In the genomic region with DNA sequence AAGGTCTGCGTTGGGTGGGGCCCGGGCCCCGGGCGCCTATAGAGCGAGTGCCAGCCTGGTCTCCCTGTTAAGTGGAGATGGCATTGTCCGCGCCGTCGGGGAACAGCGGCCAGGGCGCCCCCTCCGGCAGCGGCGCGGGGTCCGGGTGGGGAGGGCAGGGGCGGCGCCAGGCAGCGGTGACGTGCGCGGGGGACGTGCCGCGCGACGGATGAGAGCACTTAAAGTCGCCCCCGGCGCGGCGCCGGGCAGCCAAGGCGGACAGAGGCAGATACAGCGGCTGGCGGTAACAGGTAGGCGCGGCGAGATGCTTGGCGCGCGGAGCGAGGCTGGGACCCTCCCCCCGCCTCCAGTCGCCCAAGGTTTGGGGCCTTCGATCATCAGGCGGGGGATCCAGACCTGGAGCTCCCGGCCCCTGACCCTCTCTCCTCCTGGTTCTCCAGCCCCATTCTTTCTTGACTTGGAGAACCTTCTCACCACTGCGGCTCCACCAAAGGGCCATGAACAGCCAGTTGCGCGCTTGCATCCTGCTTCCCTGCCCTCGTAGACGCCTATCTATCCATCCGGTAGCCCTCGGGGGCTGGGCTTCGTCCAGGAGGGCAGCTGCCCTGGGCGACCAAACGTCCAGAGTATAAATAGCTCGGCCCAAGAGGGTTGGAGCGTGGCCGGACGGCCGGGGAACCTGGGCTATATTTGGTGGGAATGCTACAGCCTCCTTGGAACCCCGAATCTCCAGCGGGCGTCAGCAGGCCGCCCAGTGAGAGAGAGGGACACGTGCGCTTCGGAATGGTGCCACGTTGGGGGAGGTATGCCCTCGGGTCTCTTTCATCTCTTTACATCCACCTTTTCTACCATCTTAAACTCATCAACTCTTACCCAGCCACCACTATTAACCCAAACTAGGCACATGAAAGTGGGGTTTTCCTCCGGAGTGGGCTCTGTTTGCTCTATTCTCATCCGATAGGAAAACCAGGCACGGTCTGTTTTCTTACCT, we compare ENCODE assay signal across 8 mouse cellular contexts. TPM values are rescaled to one million over a fixed set of nuclear protein-coding genes. Genes with fewer than 3 reads are reported as not detected.
DNase-seq lines count a peak whose midpoint lies in the region; ATAC-seq and TF ChIP-seq lines count a peak whose summit lies in the region.

No protein-coding gene starts in this region.

- ATAC-seq in embryonic facial prominence, embryonic 11.5 days (replicated peaks; ENCODE audit: insufficient number of reproducible peaks, low FRiP score, low TSS enrichment, low read depth), result no peak
- peak; percentile 31 for ATAC-seq in heart, postnatal 0 days (ENCODE audit: insufficient read depth, low read depth)
- no peak; the same call in 1 of the 2 replicates for ATAC-seq in limb, embryonic 15.5 days (ENCODE audit: insufficient number of reproducible peaks, low FRiP score, low TSS enrichment, low read depth)
- ATAC-seq in midbrain, postnatal 0 days (ENCODE audit: low FRiP score), result no peak

- peak overlapping the region; percentile 53 for H3K4me3 ChIP-seq in embryonic facial prominence, embryonic 11.5 days (ENCODE audit: low read depth, low read length)
- H3K4me3 ChIP-seq in heart, postnatal 0 days (ENCODE audit: low read depth, low read length), result peak overlapping the region; percentile 55
- peak overlapping the region; percentile 57 for H3K4me3 ChIP-seq in limb, embryonic 15.5 days
- peak overlapping the region; percentile 35 for H3K4me3 ChIP-seq in midbrain, postnatal 0 days (ENCODE audit: low read depth, low read length)

- peaks cover 5% of the 10 kb centered on the region for H3K4me1 ChIP-seq in embryonic facial prominence, embryonic 11.5 days (ENCODE audit: control insufficient read depth, insufficient read depth, low read length)
- H3K4me1 ChIP-seq in heart, postnatal 0 days (ENCODE audit: control insufficient read depth, insufficient read depth), result peaks cover 37% of the 10 kb centered on the region
- H3K4me1 ChIP-seq in limb, embryonic 15.5 days, result peaks cover 41% of the 10 kb centered on the region
- H3K4me1 ChIP-seq in midbrain, postnatal 0 days (ENCODE audit: insufficient read depth, low read length), result 0 out of 2 replicates have a peak, but pooled peaks cover 11% of the 10 kb centered on the region

- TF ChIP-seq EP300 in heart, postnatal 0 days (IDR thresholded peaks at IDR 0.05; ENCODE audit: low read depth), result no peak

- H3K27ac ChIP-seq in embryonic facial prominence, embryonic 11.5 days (replicated peaks; ENCODE audit: low read depth, low read length), result no peak overlapping the region
- peak overlapping the region; percentile 52 for H3K27ac ChIP-seq in heart, postnatal 0 days (ENCODE audit: low read depth)
- peak overlapping the region; percentile 77 for H3K27ac ChIP-seq in limb, embryonic 15.5 days
- H3K27ac ChIP-seq in midbrain, postnatal 0 days (ENCODE audit: low read depth, low read length), result no peak overlapping the region

- no peaks in the 10 kb centered on the region for H3K9me3 ChIP-seq in embryonic facial prominence, embryonic 11.5 days (replicated peaks; ENCODE audit: control insufficient read depth, low read length)
- H3K9me3 ChIP-seq in heart, postnatal 0 days (replicated peaks; ENCODE audit: control insufficient read depth, low read length), result no peaks in the 10 kb centered on the region
- H3K9me3 ChIP-seq in limb, embryonic 15.5 days, result no peaks in the 10 kb centered on the region
- H3K9me3 ChIP-seq in midbrain, postnatal 0 days (ENCODE audit: low read length), result no peaks in the 10 kb centered on the region

- H3K27me3 ChIP-seq in embryonic facial prominence, embryonic 11.5 days (ENCODE audit: control insufficient read depth, insufficient read depth, low read length), result no peaks in the 10 kb centered on the region; the same call in 1 of the 2 replicates
- H3K27me3 ChIP-seq in heart, postnatal 0 days (ENCODE audit: control insufficient read depth, insufficient read depth, low read length), result no peaks in the 10 kb centered on the region
- H3K27me3 ChIP-seq in limb, embryonic 15.5 days, result no peaks in the 10 kb centered on the region
- H3K27me3 ChIP-seq in midbrain, postnatal 0 days (ENCODE audit: insufficient read depth, low read length), result peaks cover 25% of the 10 kb centered on the region

- peak; percentile 29 for DNase-seq in right cerebral cortex, postnatal 14 days
- no peak for DNase-seq in right cerebral cortex, postnatal 10 days (ENCODE audit: low spot score in 2 of 2)
- peak; percentile 79 for DNase-seq in embryonic facial prominence, embryonic 11.5 days (ENCODE audit: low spot score)
- DNase-seq in heart, postnatal 0 days (ENCODE audit: low spot score), result peak; percentile 50
- DNase-seq in midbrain, postnatal 0 days (ENCODE audit: low spot score), result peak; percentile 12
- DNase-seq in thymus, postnatal 36 days, result peak; percentile 45 to 50
- no peak for DNase-seq in frontal cortex, postnatal 36 days (ENCODE audit: low spot score in 2 of 2)

- WGBS in embryonic facial prominence, embryonic 11.5 days, result under 1% methylated on average over 73 of the region's 75 CpGs
- WGBS in heart, postnatal 0 days, result 1% methylated on average over 69 of the region's 75 CpGs
- 2% methylated on average over 72 of the region's 75 CpGs for WGBS in limb, embryonic 15.5 days
- WGBS in midbrain, postnatal 0 days, result 3% methylated on average over 70 of the region's 75 CpGs

- no peaks in the 10 kb centered on the region for H3K36me3 ChIP-seq in embryonic facial prominence, embryonic 11.5 days (replicated peaks; ENCODE audit: control insufficient read depth, insufficient read depth, low read depth, low read length)
- H3K36me3 ChIP-seq in heart, postnatal 0 days (replicated peaks; ENCODE audit: control insufficient read depth, insufficient read depth, low read length), result no peaks in the 10 kb centered on the region; the same call in 1 of the 2 replicates
- no peaks in the 10 kb centered on the region for H3K36me3 ChIP-seq in limb, embryonic 15.5 days
- no peaks in the 10 kb centered on the region for H3K36me3 ChIP-seq in midbrain, postnatal 0 days (ENCODE audit: insufficient read depth, low read length)

- peak overlapping the region; percentile 59 for H3K9ac ChIP-seq in embryonic facial prominence, embryonic 11.5 days (replicated peaks; ENCODE audit: low read length)
- H3K9ac ChIP-seq in heart, postnatal 0 days (replicated peaks; ENCODE audit: low read depth, low read length), result peak overlapping the region; percentile 53
- H3K9ac ChIP-seq in limb, embryonic 15.5 days, result peak overlapping the region; percentile 55
- 0 out of 2 replicates have a peak overlapping the region, but pooled peaks have one; percentile 19 for H3K9ac ChIP-seq in midbrain, postnatal 0 days (replicated peaks; ENCODE audit: low read length, poor library complexity, severe bottlenecking)

- peak overlapping the region; percentile 76 for H3K4me2 ChIP-seq in embryonic facial prominence, embryonic 11.5 days (ENCODE audit: low read depth, low read length)
- peak overlapping the region; percentile 77 for H3K4me2 ChIP-seq in heart, postnatal 0 days (ENCODE audit: low read depth, low read length)
- H3K4me2 ChIP-seq in limb, embryonic 15.5 days, result peak overlapping the region; percentile 83
- peak overlapping the region; percentile 51 for H3K4me2 ChIP-seq in midbrain, postnatal 0 days (ENCODE audit: low read depth, low read length, poor library complexity, severe bottlenecking)

- TF ChIP-seq CTCF in heart, postnatal 0 days (IDR thresholded peaks at IDR 0.05; ENCODE audit: low read depth), result no peak
- TF ChIP-seq CTCF in midbrain, postnatal 0 days (IDR thresholded peaks at IDR 0.05), result no peak

RNA-seq across cellular contexts. Expression of gene Slc16a3, which starts 0.9 kb away (rescaled TPM):
- 30.7 and 40.8 TPM in 2 replicates for polyA plus RNA-seq in embryonic facial prominence, embryonic 11.5 days (2014; fragmentation: Nextera tagmentation; extraction: Ambion mirVana)
- total RNA-seq in heart, postnatal 0 days (2014; rRNA removed; ENCODE audit: low replicate concordance), result 153 and 260 TPM in 2 replicates
- 15.6 and 17.0 TPM in 2 replicates for polyA plus RNA-seq in heart, postnatal 0 days (2015; fragmentation: Nextera tagmentation; extraction: Ambion mirVana)
- polyA plus RNA-seq in limb, embryonic 15.5 days (2015; fragmentation: Nextera tagmentation; extraction: Ambion mirVana), result 92.3 and 95.8 TPM in 2 replicates
- 14.6 and 20.2 TPM in 2 replicates for total RNA-seq in midbrain, postnatal 0 days (2014; rRNA removed)
- 3.2 and 4.1 TPM in 2 replicates for polyA plus RNA-seq in midbrain, postnatal 0 days (2015; fragmentation: Nextera tagmentation; extraction: Ambion mirVana)

RNA-seq across cellular contexts. Expression of gene Ccdc57, which starts 16.5 kb away (rescaled TPM):
- polyA plus RNA-seq in embryonic facial prominence, embryonic 11.5 days (2014; fragmentation: Nextera tagmentation; extraction: Ambion mirVana), result 4.5 and 5.3 TPM in 2 replicates
- 0.43 and 1.5 TPM in 2 replicates for total RNA-seq in heart, postnatal 0 days (2014; rRNA removed; ENCODE audit: low replicate concordance)
- polyA plus RNA-seq in heart, postnatal 0 days (2015; fragmentation: Nextera tagmentation; extraction: Ambion mirVana), result 1.3 and 1.6 TPM in 2 replicates
- polyA plus RNA-seq in limb, embryonic 15.5 days (2015; fragmentation: Nextera tagmentation; extraction: Ambion mirVana), result 4.4 and 4.9 TPM in 2 replicates
- 6.2 and 7.2 TPM in 2 replicates for total RNA-seq in midbrain, postnatal 0 days (2014; rRNA removed)
- polyA plus RNA-seq in midbrain, postnatal 0 days (2015; fragmentation: Nextera tagmentation; extraction: Ambion mirVana), result 6.8 and 7.8 TPM in 2 replicates

RNA-seq across cellular contexts. Expression of gene Csnk1d, which starts 42.0 kb away (rescaled TPM):
- 60.3 and 66.1 TPM in 2 replicates for polyA plus RNA-seq in embryonic facial prominence, embryonic 11.5 days (2014; fragmentation: Nextera tagmentation; extraction: Ambion mirVana)
- total RNA-seq in heart, postnatal 0 days (2014; rRNA removed; ENCODE audit: low replicate concordance), result 51.9 and 52.8 TPM in 2 replicates
- polyA plus RNA-seq in heart, postnatal 0 days (2015; fragmentation: Nextera tagmentation; extraction: Ambion mirVana), result 42.0 and 46.7 TPM in 2 replicates
- 104 and 120 TPM in 2 replicates for polyA plus RNA-seq in limb, embryonic 15.5 days (2015; fragmentation: Nextera tagmentation; extraction: Ambion mirVana)
- total RNA-seq in midbrain, postnatal 0 days (2014; rRNA removed), result 116 and 122 TPM in 2 replicates
- 115 TPM in 2 replicates for polyA plus RNA-seq in midbrain, postnatal 0 days (2015; fragmentation: Nextera tagmentation; extraction: Ambion mirVana)

Comparison
In these comparisons a context has a peak if more than half of its experiments do, and no peak if none do; other contexts are left out.
1. DNase-seq: peak in right cerebral cortex, postnatal 14 days (single experiment), embryonic facial prominence, embryonic 11.5 days (single experiment), heart, postnatal 0 days (single experiment), midbrain, postnatal 0 days (single experiment) and thymus, postnatal 36 days (2 of 2); none in right cerebral cortex, postnatal 10 days (0 of 2) and frontal cortex, postnatal 36 days (0 of 2).
2. H3K27ac ChIP-seq: peak in heart, postnatal 0 days (single experiment) and limb, embryonic 15.5 days (single experiment); none in embryonic facial prominence, embryonic 11.5 days (single experiment) and midbrain, postnatal 0 days (single experiment).
3. Peak in every context shown above with its lines, with median percentiles within 50 percentile points of each other: H3K4me2 ChIP-seq, H3K4me3 ChIP-seq and H3K9ac ChIP-seq.